ENCODE assay signal across 8 mouse cellular contexts in genomic region chr11:102184253-102184645, GRCm38 (mm10). TPM values are rescaled to one million over a fixed set of nuclear protein-coding genes. Genes with fewer than 3 reads are reported as not detected.
A peak's percentile ranks its signal among the peaks of the same experiment; 100 is the strongest.
DNase-seq lines count a peak whose midpoint lies in the region; ATAC-seq and TF ChIP-seq lines count a peak whose summit lies in the region.

No protein-coding gene starts in this region.

- peak overlapping the region; percentile 95 for H3K9ac ChIP-seq in hindbrain, embryonic 16.5 days (ENCODE audit: low read depth, low read length)

- WGBS in hindbrain, embryonic 16.5 days = 2% methylated on average over 7 of the region's 7 CpGs

- TF ChIP-seq POLR2A in myocyte (IDR thresholded peaks at IDR 0.05; ENCODE audit: insufficient read length, low read depth) = no peak

- H3K36me3 ChIP-seq in hindbrain, embryonic 16.5 days (ENCODE audit: control insufficient read depth, insufficient read depth, low read length) = peaks cover 5% of the 10 kb centered on the region; the same call in 1 of the 2 replicates
- peaks cover 17% of the 10 kb centered on the region for H3K36me3 ChIP-seq in myocyte (ENCODE audit: control insufficient read depth, insufficient read depth)

- peak overlapping the region; percentile 91 for H3K4me3 ChIP-seq in left cerebral cortex, adult 2 months
- H3K4me3 ChIP-seq in hindbrain, embryonic 16.5 days (ENCODE audit: low read length) = peak overlapping the region; percentile 88
- H3K4me3 ChIP-seq in myocyte = peak overlapping the region; percentile 97

- DNase-seq in left cerebral cortex, adult 2 months (ENCODE audit: extremely low spot score in 1 of 2, low spot score in 2 of 2) = no peak
- no peak for DNase-seq in left cerebral cortex, postnatal 14 days (ENCODE audit: low spot score in 2 of 2)
- DNase-seq in c-Kit-negative CD71-positive TER-119-positive erythroid progenitor cells, embryonic 14.5 days (ENCODE audit: low read depth, low spot score) = peak; percentile 15
- no peak for DNase-seq in B cell, adult 2 months
- no peak for DNase-seq in kidney, adult 9 months

- H3K4me2 ChIP-seq in hindbrain, embryonic 16.5 days (ENCODE audit: low read length) = peak overlapping the region; percentile 67
- peak overlapping the region; percentile 99 for H3K4me2 ChIP-seq in myocyte (ENCODE audit: low read depth)

- intact Hi-C loops in left cerebral cortex, adult 2 months (cut with DNase I) = no loop called here
- intact Hi-C loops in left cerebral cortex, postnatal 14 days (cut with DNase I) = no loop called here

- no peaks in the 10 kb centered on the region for H3K9me3 ChIP-seq in hindbrain, embryonic 16.5 days (ENCODE audit: control insufficient read depth, low read length)

- H3ac ChIP-seq in myocyte (ENCODE audit: control insufficient read depth, insufficient read length) = peak overlapping the region; percentile 100

- TF ChIP-seq CTCF in left cerebral cortex, adult 2 months (IDR thresholded peaks at IDR 0.05) = no peak

- no peak for ATAC-seq in hindbrain, embryonic 16.5 days
- ATAC-seq in frontal cortex, adult (ENCODE audit: low TSS enrichment) = no peak

- H3K4me1 ChIP-seq in hindbrain, embryonic 16.5 days (ENCODE audit: control insufficient read depth, insufficient read depth, low read depth, low read length) = peaks cover 19% of the 10 kb centered on the region

- H3K27ac ChIP-seq in left cerebral cortex, adult 2 months = peak overlapping the region; percentile 93
- peak overlapping the region; percentile 98 for H3K27ac ChIP-seq in hindbrain, embryonic 16.5 days (ENCODE audit: low read depth, low read length)

- peaks cover 57% of the 10 kb centered on the region for H3K79me2 ChIP-seq in myocyte (ENCODE audit: control insufficient read depth, insufficient read depth)

- H3K27me3 ChIP-seq in hindbrain, embryonic 16.5 days (replicated peaks; ENCODE audit: control insufficient read depth, insufficient read depth, low read length) = no peaks in the 10 kb centered on the region
- H3K27me3 ChIP-seq in myocyte (ENCODE audit: control insufficient read depth, insufficient read depth, insufficient read length) = no peaks in the 10 kb centered on the region

TF ChIP-seq in myocyte, 11 proteins besides CTCF, POLR2A, EP300 and RAD21:
- TF ChIP-seq USF1 (IDR thresholded peaks at IDR 0.05; ENCODE audit: low read depth) = no peak
- no peak for TF ChIP-seq TCF3 (IDR thresholded peaks at IDR 0.05; ENCODE audit: insufficient read length, low read depth)
- no peak for TF ChIP-seq MAX (IDR thresholded peaks at IDR 0.05; ENCODE audit: low read depth)
TF ChIP-seq in myocyte: peak in this region for 0.

RNA-seq across cellular contexts. Expression of gene Lsm12, which starts 0.8 kb away (rescaled TPM):
- 10 to 100 TPM; 55.2 to 58.9 TPM for total RNA-seq in left cerebral cortex, adult 2 months (2021)
- total RNA-seq in left cerebral cortex, postnatal 14 days (2021) = 10 to 100 TPM; 60.5 to 65.2 TPM
- polyA plus RNA-seq in hindbrain, embryonic 16.5 days (2015; fragmentation: Nextera tagmentation; extraction: Ambion mirVana) = 99.0 and 116 TPM in 2 replicates
- polyA plus RNA-seq in myocyte (2012; fragmentation: generic; extraction: Trizol) = 33.1 TPM

RNA-seq across cellular contexts. Expression of gene G6pc3, which starts 5.2 kb away (rescaled TPM):
- 10 to 100 TPM; 62.9 to 69.8 TPM for total RNA-seq in left cerebral cortex, adult 2 months (2021)
- 10 to 100 TPM; 45.5 to 49.1 TPM for total RNA-seq in left cerebral cortex, postnatal 14 days (2021)
- 44.3 and 45.9 TPM in 2 replicates for polyA plus RNA-seq in hindbrain, embryonic 16.5 days (2015; fragmentation: Nextera tagmentation; extraction: Ambion mirVana)
- 58.1 TPM for polyA plus RNA-seq in myocyte (2012; fragmentation: generic; extraction: Trizol)

RNA-seq across cellular contexts. Expression of gene Tmem101, which starts 28.0 kb away (rescaled TPM):
- 10 to 100 TPM; 20.8 to 23.0 TPM for total RNA-seq in left cerebral cortex, adult 2 months (2021)
- total RNA-seq in left cerebral cortex, postnatal 14 days (2021) = 10 to 100 TPM; 27.0 to 30.3 TPM
- polyA plus RNA-seq in hindbrain, embryonic 16.5 days (2015; fragmentation: Nextera tagmentation; extraction: Ambion mirVana) = 42.2 and 47.7 TPM in 2 replicates
- polyA plus RNA-seq in myocyte (2012; fragmentation: generic; extraction: Trizol) = 37.7 TPM

RNA-seq across cellular contexts. Expression of gene Nags, which starts 38.9 kb away (rescaled TPM):
- under 1 TPM in 1 of 2 experiments, not detected in 1; 0.11 TPM for total RNA-seq in left cerebral cortex, adult 2 months (2021)
- not detected for total RNA-seq in left cerebral cortex, postnatal 14 days (2021)
- 0.09 TPM in 1 of 2 replicates, not detected in the other for polyA plus RNA-seq in hindbrain, embryonic 16.5 days (2015; fragmentation: Nextera tagmentation; extraction: Ambion mirVana)
- not detected for polyA plus RNA-seq in myocyte (2012; fragmentation: generic; extraction: Trizol)

RNA-seq across cellular contexts. Expression of gene Hdac5, which starts 45.7 kb away (rescaled TPM):
- total RNA-seq in left cerebral cortex, adult 2 months (2021) = 100 to 1,000 TPM; 286 to 315 TPM
- 100 to 1,000 TPM; 194 to 197 TPM for total RNA-seq in left cerebral cortex, postnatal 14 days (2021)
- polyA plus RNA-seq in hindbrain, embryonic 16.5 days (2015; fragmentation: Nextera tagmentation; extraction: Ambion mirVana) = 75.8 and 83.0 TPM in 2 replicates
- polyA plus RNA-seq in myocyte (2012; fragmentation: generic; extraction: Trizol) = 77.3 TPM
